Mouse (Mus musculus): ENCODE measurements around the gene Jmjd6.

DNA sequence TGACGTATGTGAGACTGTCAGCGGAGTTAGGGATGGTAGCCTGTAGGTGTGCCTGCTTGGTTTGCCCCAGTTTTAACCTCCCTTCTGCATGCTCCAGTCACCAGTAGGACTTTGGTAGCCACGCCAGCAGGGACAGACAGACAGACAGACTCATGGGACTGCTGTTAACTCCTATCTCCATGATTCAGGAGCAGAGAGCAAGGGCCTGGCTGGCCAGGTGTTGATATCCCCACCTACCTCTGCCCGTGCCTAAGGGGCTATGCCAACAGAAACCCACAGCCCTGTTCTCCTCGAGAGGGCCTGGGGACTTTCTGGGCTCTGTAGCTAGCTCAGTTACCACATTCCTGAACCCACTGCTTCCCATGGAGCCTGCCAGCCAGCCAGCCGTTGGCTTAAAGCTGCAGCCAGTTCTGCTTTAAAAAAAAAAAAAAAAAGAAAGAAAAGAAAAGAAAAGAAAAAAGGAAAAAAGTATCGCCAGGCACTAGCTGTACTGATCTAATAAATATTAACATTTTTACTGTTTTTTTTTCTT lies 28.3 kb downstream of the Jmjd6 start:
- TF ChIP-seq CTCF (IDR thresholded peaks at IDR 0.05; ENCODE audit: borderline replicate concordance, insufficient read depth, low read depth, low read length) (no peak), POLR2A (IDR thresholded peaks at IDR 0.05; ENCODE audit: borderline replicate concordance, insufficient read depth, low read length) (no peak)

All from cerebellum, adult 2 months (tissue).